Mouse (Mus musculus): Measurements from ENCODE around the gene Cwc25.

- no peak for TF ChIP-seq CTCF (IDR thresholded peaks at IDR 0.05)
- TF ChIP-seq EP300 (IDR thresholded peaks at IDR 0.05): no peak
These were observed 18.6 kb downstream of the Cwc25 start for GRCm38 (mm10) chr11:97747773-97748172.
